Mouse (Mus musculus) liver, postnatal 0 days (tissue): ENCODE data around the gene Mdfi. TPM values are rescaled to one million over a fixed set of nuclear protein-coding genes. Genes with fewer than 3 reads are reported as not detected.

Experiments used
- ATAC-seq: fragments of 200-750 bp; cut with Nextera tagmentation; 2 replicates; pipeline ENCODE4 v1.8.0; 2017; ENCODE audit warnings: mild to moderate bottlenecking, moderate library complexity
- DNase-seq: peaks from one replicate; pipeline ENCODE4 v3.0.0-alpha.2; 2016
- H3K27ac ChIP-seq: fragments of 300-500 bp; sonication (generic); 2 replicates; pipeline ENCODE4 v1.5.1; 2014; ENCODE audit warnings: antibody characterized with exemption, moderate library complexity, mild to moderate bottlenecking, low read depth
- H3K27me3 ChIP-seq: fragments of 300-500 bp; sonication (generic); 2 replicates; pipeline ENCODE4 v1.6.1; 2014; ENCODE audit warnings: low read length, control low read depth, mixed read lengths; ENCODE audit not compliant: insufficient read depth
- H3K36me3 ChIP-seq: fragments of 300-500 bp; sonication (generic); replicated peaks from 2 replicates; pipeline ENCODE4 v1.6.1; 2014; ENCODE audit warnings: mild to moderate bottlenecking, control low read depth, low read length, moderate library complexity, mixed read lengths; ENCODE audit not compliant: insufficient read depth
- H3K4me1 ChIP-seq: fragments of 300-500 bp; sonication (generic); 2 replicates; pipeline ENCODE4 v1.6.1; 2014; ENCODE audit warnings: antibody characterized with exemption, mild to moderate bottlenecking, control low read depth; ENCODE audit not compliant: insufficient read depth
- H3K4me2 ChIP-seq: fragments of 300-500 bp; sonication (generic); 2 replicates; pipeline ENCODE4 v1.6.1; 2014; ENCODE audit warnings: low read depth, mild to moderate bottlenecking, low read length, moderate library complexity, mixed read lengths
- H3K4me3 ChIP-seq: fragments of 300-500 bp; sonication (generic); 2 replicates; pipeline ENCODE4 v1.5.1; 2014; ENCODE audit warnings: low read depth, low read length
- H3K9ac ChIP-seq: fragments of 300-500 bp; sonication (generic); replicated peaks from 2 replicates; pipeline ENCODE4 v1.6.1; 2014; ENCODE audit warnings: mild to moderate bottlenecking, moderate library complexity
- H3K9me3 ChIP-seq: fragments of 300-500 bp; sonication (generic); 2 replicates; pipeline ENCODE4 v1.6.1; 2016; ENCODE audit warnings: mild to moderate bottlenecking, control low read depth, low read length, mixed read lengths
- CTCF ChIP-seq: sonication (generic); IDR thresholded peaks from 2 replicates; pipeline ENCODE4 v1.5.1; 2016; ENCODE audit warnings: antibody characterized with exemption, low read depth
- EP300 ChIP-seq: IDR thresholded peaks from 2 replicates; pipeline ENCODE4 v1.6.1; 2016; ENCODE audit warnings: antibody characterized with exemption, low read depth, mild to moderate bottlenecking
- WGBS: fragments of 180-500 bp; shearing (Covaris S2); extraction: QIAGEN DNeasy Blood & Tissue Kit; methylation state at CpG from one replicate; pipeline ENCODE4 v1.1.7; 2014; ENCODE audit not compliant: insufficient replicate concordance; 5-methylcytosine and 5-hydroxymethylcytosine counted together
- polyA plus RNA-seq: library from polyadenylated mRNA; unstranded; fragments of >200 nt; fragmentation: Nextera tagmentation; extraction: Ambion mirVana; gene quantifications from 2 replicates; pipeline ENCODE4 v1.2.1, GENCODE M21; 2015

Gene Mdfi
- polyA plus RNA-seq: 0.82 TPM in 2 replicates

GRCm38 (mm10) chr17:47834482-47834767, at the start of gene Mdfi:
Mdfi (minus strand) TSS chr17:47834691.
- no peak for DNase-seq
- peak within 1 kb of the TSS; percentile 48 for H3K4me3 ChIP-seq
- 0 out of 2 replicates have a peak within 1 kb of the TSS, but pooled peaks have one; percentile 8 for H3K27ac ChIP-seq
- H3K9ac ChIP-seq: peak within 1 kb of the TSS; percentile 48
- H3K9me3 ChIP-seq: no peaks in the 10 kb centered on the region
- peaks cover 9% of the 10 kb centered on the region for H3K4me1 ChIP-seq
- H3K27me3 ChIP-seq: peaks cover 28% of the 10 kb centered on the region
- 5% methylated on average over 15 of the region's 18 CpGs for WGBS
- H3K4me2 ChIP-seq: peak within 1 kb of the TSS; percentile 82
- no peak for ATAC-seq
- TF ChIP-seq CTCF: no peak
- no peak for TF ChIP-seq EP300
- no peaks in the 10 kb centered on the region for H3K36me3 ChIP-seq

GRCm38 (mm10) chr17:47883099-47883498, 48.6 kb upstream of the Mdfi start:
- peaks cover 21% of the 10 kb centered on the region for H3K4me1 ChIP-seq
- no peak overlapping the region for H3K9ac ChIP-seq
- no peak for TF ChIP-seq CTCF
- TF ChIP-seq EP300: no peak
- 53% methylated on average over 5 of the region's 5 CpGs for WGBS
- H3K27ac ChIP-seq: no peak overlapping the region
- H3K36me3 ChIP-seq: peaks cover 2% of the 10 kb centered on the region; the same call in 1 of the 2 replicates
- no peak overlapping the region for H3K4me3 ChIP-seq
- ATAC-seq: no peak
- no peak for DNase-seq
- H3K4me2 ChIP-seq: no peak overlapping the region
- no peaks in the 10 kb centered on the region for H3K27me3 ChIP-seq
- H3K9me3 ChIP-seq: no peaks in the 10 kb centered on the region

GRCm38 (mm10) chr17:47881330-47881729, 46.8 kb upstream of the Mdfi start:
- peaks cover 10% of the 10 kb centered on the region; the same call in 1 of the 2 replicates for H3K36me3 ChIP-seq
- no peaks in the 10 kb centered on the region for H3K27me3 ChIP-seq
- H3K9me3 ChIP-seq: no peaks in the 10 kb centered on the region
- peaks cover 4% of the 10 kb centered on the region for H3K4me1 ChIP-seq
- no peak overlapping the region for H3K4me3 ChIP-seq
- WGBS: 81% methylated on average over 13 of the region's 13 CpGs
- TF ChIP-seq EP300 (no peak), CTCF (no peak)
- H3K4me2 ChIP-seq: no peak overlapping the region
- ATAC-seq (no peak), DNase-seq (no peak)
- no peak overlapping the region for H3K9ac ChIP-seq
- no peak overlapping the region for H3K27ac ChIP-seq

DNA sequence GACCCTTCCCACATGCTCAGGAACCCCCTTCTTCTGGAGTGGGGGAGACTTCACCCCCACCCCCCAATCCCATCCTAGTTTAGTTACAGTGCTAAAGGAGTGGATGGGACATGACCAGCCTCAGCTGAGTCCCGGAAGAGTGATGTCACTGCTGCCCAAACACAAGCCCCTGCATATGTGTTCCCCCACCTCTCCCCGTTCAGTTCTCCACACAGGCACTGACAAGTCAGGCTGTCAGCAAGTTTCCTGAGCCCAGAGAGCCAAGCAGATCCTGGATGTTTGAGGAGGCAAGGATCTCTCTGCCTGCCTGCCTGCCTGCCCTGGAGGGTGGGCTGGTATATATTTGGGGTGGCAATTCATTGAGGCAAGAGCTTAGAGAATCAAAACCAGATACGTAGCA, 44.7 kb upstream of the Mdfi start:
- ATAC-seq: no peak
- H3K36me3 ChIP-seq: peaks cover 22% of the 10 kb centered on the region
- no peak overlapping the region for H3K4me3 ChIP-seq
- 76% methylated on average over 3 of the region's 3 CpGs for WGBS
- H3K9ac ChIP-seq: 0 out of 2 replicates have a peak overlapping the region, but pooled peaks have one; percentile 21
- DNase-seq: no peak
- H3K4me2 ChIP-seq: peak overlapping the region; percentile 44
- H3K27ac ChIP-seq: peak overlapping the region; percentile 48; the same call in 1 of the 2 replicates
- no peaks in the 10 kb centered on the region for H3K27me3 ChIP-seq
- peaks cover 3% of the 10 kb centered on the region for H3K4me1 ChIP-seq
- H3K9me3 ChIP-seq: no peaks in the 10 kb centered on the region
- no peak for TF ChIP-seq EP300
- no peak for TF ChIP-seq CTCF

GRCm38 (mm10) chr17:47878378-47879089, 44.0 kb upstream of the Mdfi start:
- Histone ChIP-seq H3K9me3 (no peaks in the 10 kb centered on the region), H3K9ac (peak overlapping the region; percentile 18), H3K36me3 (peaks cover 22% of the 10 kb centered on the region), H3K4me2 (peak overlapping the region; percentile 44), H3K27ac (peak overlapping the region; percentile 60), H3K4me1 (peaks cover 9% of the 10 kb centered on the region), H3K4me3 (peak overlapping the region; percentile 25), H3K27me3 (no peaks in the 10 kb centered on the region)
- 66% methylated on average over 33 of the region's 35 CpGs for WGBS
- DNase-seq (peak; percentile 57), ATAC-seq (peak; percentile 43)
- no peak for TF ChIP-seq CTCF
- TF ChIP-seq EP300: no peak

DNA sequence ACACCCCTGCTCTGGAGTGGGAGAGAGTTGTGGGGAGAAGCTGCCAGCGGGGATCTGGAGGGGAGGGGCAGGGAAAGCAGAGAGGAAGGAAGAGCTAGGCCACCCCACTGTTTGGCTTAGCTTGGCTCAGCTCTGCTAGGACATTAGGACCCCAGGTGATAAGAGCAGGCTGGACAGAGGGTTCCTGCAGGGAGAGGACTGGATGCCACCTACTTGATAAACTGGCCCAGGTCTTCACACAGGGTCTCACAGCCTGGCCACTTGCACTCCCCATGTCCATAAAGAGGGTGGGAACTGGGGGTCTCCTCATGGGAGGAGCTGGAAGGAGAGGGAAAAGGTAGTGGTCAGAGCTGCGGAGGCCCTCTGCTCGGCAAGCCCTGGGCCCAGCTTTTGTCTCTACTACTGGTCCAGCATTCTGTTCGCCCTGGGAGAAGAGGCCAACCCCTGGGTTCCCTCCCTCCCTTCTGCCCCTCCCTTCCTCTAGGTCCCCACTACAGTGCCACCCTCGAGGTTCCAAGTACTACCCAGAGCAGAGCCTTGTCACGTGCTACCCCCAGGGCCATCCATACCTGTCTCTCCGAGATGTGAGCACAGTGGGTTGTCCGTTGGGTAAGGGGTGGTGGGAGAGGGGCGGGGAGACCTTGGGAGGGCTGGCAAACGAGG, 43.4 kb upstream of the Mdfi start:
- H3K4me3 ChIP-seq: peak overlapping the region; percentile 25
- DNase-seq: no peak
- peak overlapping the region; percentile 60 for H3K27ac ChIP-seq
- no peaks in the 10 kb centered on the region for H3K27me3 ChIP-seq
- WGBS: 69% methylated on average over 10 of the region's 10 CpGs
- no peaks in the 10 kb centered on the region for H3K9me3 ChIP-seq
- H3K4me1 ChIP-seq: peaks cover 9% of the 10 kb centered on the region
- H3K36me3 ChIP-seq: peaks cover 23% of the 10 kb centered on the region
- 0 out of 2 replicates have a peak, but pooled peaks have one; percentile 1 for ATAC-seq
- H3K4me2 ChIP-seq: peak overlapping the region; percentile 44
- peak overlapping the region; percentile 18 for H3K9ac ChIP-seq
- TF ChIP-seq EP300: no peak
- no peak for TF ChIP-seq CTCF
